Mouse (Mus musculus): ENCODE data around the gene Rffl. TPM values are rescaled to one million over a fixed set of nuclear protein-coding genes. Genes with fewer than 3 reads are reported as not detected.

The Rffl gene
- polyA plus RNA-seq, 1 experiment from 2014 or later, result 6.3 TPM

DNA sequence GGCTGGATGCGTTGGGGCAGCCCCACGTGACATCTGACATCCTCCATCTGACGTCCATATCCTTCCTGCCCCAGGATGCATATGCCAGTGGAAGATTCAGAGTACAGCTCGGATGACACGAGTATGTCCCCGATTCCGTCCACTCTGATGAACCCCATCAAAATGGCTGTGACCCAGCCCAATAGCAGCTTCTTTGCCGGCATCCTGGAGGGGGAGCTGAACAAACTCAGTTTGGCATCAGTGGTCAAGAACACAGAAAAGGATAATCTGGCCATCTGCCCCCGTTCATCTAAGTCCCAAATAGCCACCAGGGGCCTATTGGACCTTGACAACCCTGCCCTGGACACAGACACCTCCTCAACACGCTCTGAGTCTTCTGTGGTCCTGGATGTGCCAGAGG lies 26.5 kb upstream of the Rffl start:
- 89% methylated on average over 10 of the region's 10 CpGs for WGBS

DNA sequence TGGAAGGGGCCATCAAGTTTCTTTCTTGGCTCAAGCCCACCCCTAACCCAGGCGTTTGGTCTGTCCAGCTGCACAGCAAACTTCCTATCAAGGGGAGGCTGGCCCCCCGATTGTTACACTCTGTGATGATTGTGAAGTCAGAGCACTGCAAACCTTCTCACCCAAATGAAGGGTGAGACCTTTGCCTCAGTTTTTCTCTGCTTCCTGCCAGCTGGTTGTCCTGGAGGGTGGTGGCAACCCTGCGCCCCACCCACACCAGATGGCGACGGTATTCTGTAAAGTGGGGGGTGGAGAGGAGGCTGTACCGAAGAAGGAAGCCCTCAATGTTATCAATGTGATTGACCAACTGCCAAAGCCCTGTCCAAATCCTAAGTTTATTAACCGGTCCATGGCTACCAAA lies 20.9 kb upstream of the Rffl start, which contains the start of gene Fndc8:
Gene Fndc8, plus strand, starts transcription at position 189 of the 400 bp plus-strand sequence.
- 64% methylated on average over 7 of the region's 7 CpGs for WGBS
- Histone ChIP-seq H3K4me2 (no peak within 1 kb of the TSS), H3K4me1 (replicated peaks) (peaks cover 26% of the 10 kb centered on the region), H3K27me3 (peaks cover 15% of the 10 kb centered on the region; the same call in 1 of the 2 replicates), H3K9me3 (no peaks in the 10 kb centered on the region), H3K4me3 (no peak within 1 kb of the TSS), H3K27ac (replicated peaks) (no peak within 1 kb of the TSS), H3K9ac (peak within 1 kb of the TSS; percentile 41; the same call in 1 of the 2 replicates), H3K36me3 (no peaks in the 10 kb centered on the region)
- ATAC-seq (ENCODE audit: low read depth), result no peak

More for the DNA sequence above, 26.5 kb upstream of the Rffl start:
- ATAC-seq (ENCODE audit: low read depth), result no peak
- Histone ChIP-seq H3K27me3 (0 out of 2 replicates have a peak, but pooled peaks cover under 1% of the 10 kb centered on the region), H3K36me3 (peaks cover 45% of the 10 kb centered on the region), H3K4me2 (no peak overlapping the region), H3K9me3 (no peaks in the 10 kb centered on the region), H3K4me3 (no peak overlapping the region), H3K4me1 (replicated peaks) (no peaks in the 10 kb centered on the region), H3K27ac (replicated peaks) (no peak overlapping the region), H3K9ac (no peak overlapping the region)

DNA sequence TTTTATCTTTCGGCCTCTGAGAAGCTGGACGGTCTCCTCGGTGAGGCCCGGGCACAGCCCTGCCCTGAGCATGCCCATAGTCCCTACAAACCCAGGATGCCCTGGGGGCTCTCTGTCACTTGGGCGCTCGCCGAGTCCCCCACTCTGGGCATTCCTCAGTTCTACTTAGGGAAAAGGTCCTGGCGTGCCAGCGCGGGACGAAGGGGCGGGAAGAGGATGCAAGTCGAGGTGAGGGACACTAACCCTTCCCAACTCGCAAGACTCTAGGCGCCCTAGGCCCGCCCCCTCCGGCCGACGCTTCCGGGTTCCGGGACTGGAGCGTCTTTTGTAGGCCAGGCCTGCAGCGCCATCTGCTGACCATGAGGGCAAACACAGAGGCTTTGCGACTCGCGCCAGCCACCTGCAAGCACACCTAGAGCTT lies 19.3 kb upstream of the Rffl start, which contains the start of gene Rad51d:
Gene Rad51d, minus strand, starts transcription at position 273 of the 421 bp plus-strand sequence.
- Histone ChIP-seq H3K9me3 (no peaks in the 10 kb centered on the region), H3K4me1 (replicated peaks) (peaks cover 26% of the 10 kb centered on the region), H3K4me3 (peak within 1 kb of the TSS; percentile 66), H3K9ac (peak within 1 kb of the TSS; percentile 81), H3K27ac (replicated peaks) (peak within 1 kb of the TSS; percentile 52; the same call in 1 of the 2 replicates), H3K4me2 (peak within 1 kb of the TSS; percentile 88), H3K36me3 (no peaks in the 10 kb centered on the region), H3K27me3 (peaks cover 15% of the 10 kb centered on the region; the same call in 1 of the 2 replicates)
- ATAC-seq (ENCODE audit: low read depth), result peak; percentile 93
- 0% methylated on average over 26 of the region's 26 CpGs for WGBS

DNA sequence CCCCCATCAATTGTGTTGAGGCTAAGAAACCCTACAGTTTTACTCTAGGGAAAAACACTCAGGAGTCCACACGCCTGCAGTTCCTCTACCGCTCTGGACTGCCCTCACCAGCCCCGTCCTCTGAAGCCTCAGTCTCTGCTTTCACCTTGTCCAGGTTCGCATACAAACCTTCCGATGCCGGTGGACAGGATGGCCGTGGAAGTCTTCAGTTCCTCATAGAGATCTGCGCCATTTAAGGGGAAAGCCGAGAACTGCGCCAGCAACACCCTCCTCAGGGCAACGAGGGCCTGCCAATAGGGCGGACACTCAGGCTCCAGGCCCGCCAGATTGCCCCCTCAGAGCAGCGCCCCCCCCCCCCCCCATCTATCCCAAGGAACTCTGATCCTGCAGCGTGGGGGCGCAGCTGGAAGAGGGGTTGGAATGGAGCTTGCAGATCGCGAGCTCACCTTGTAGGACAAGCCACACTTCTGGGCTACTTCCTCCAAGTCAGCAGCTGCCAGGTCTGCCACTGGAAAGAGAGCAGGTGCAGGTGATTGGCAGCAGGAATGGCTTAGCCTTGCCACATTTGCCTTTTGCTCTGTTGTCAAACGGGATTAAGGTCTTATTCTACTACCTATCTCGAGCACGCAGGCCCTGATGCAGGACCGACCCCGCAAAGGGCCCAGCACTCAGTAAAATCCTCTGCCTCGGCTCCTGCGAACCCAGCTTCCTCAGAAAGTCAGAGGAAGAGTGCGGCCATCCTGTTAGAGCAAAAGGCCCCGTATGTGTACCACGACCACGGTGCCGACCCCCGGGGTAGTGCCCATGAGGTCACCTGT lies 18.7 kb upstream of the Rffl start:
- H3K4me1 ChIP-seq (replicated peaks), result peaks cover 26% of the 10 kb centered on the region
- peaks cover 15% of the 10 kb centered on the region; the same call in 1 of the 2 replicates for H3K27me3 ChIP-seq
- peak; percentile 64 for ATAC-seq (ENCODE audit: low read depth)
- WGBS, result 9% methylated on average over 31 of the region's 31 CpGs
- peak overlapping the region; percentile 52; the same call in 1 of the 2 replicates for H3K27ac ChIP-seq (replicated peaks)
- no peaks in the 10 kb centered on the region for H3K36me3 ChIP-seq
- peak overlapping the region; percentile 66 for H3K4me3 ChIP-seq
- H3K9ac ChIP-seq, result peak overlapping the region; percentile 81
- H3K9me3 ChIP-seq, result no peaks in the 10 kb centered on the region
- H3K4me2 ChIP-seq, result peak overlapping the region; percentile 88

GRCm38 (mm10) chr11:82888491-82888946 lies 17.5 kb upstream of the Rffl start:
- Histone ChIP-seq H3K4me3 (no peak overlapping the region), H3K36me3 (no peaks in the 10 kb centered on the region), H3K27ac (replicated peaks) (no peak overlapping the region), H3K9me3 (no peaks in the 10 kb centered on the region), H3K4me2 (peak overlapping the region; percentile 88), H3K27me3 (peaks cover 15% of the 10 kb centered on the region; the same call in 1 of the 2 replicates), H3K9ac (0 out of 2 replicates have a peak overlapping the region, but pooled peaks have one; percentile 31), H3K4me1 (replicated peaks) (peaks cover 26% of the 10 kb centered on the region)
- ATAC-seq (ENCODE audit: low read depth), result no peak
- 52% methylated on average over 10 of the region's 10 CpGs for WGBS

DNA sequence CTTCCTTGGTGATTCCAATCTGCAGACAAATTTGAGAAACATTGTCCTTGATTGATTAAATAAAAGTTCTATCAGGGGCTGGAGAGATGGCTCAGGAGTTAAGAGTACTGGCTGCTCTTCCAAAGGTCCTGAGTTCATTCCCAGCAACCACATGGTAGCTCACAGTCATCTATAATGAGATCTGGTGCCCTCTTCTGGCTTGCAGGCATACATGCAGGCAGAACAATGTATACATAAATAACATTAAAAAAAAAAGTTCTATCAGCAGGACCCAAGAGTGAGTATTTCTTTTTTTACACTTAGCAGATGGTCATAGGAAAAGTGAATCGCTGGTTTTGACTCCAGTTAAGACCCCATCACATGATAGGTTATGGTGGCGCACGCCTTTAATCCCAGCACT lies 15.5 kb upstream of the Rffl start:
- Histone ChIP-seq H3K9ac (no peak overlapping the region), H3K4me1 (replicated peaks) (peaks cover 26% of the 10 kb centered on the region), H3K27me3 (0 out of 2 replicates have a peak, but pooled peaks cover 6% of the 10 kb centered on the region), H3K9me3 (no peaks in the 10 kb centered on the region), H3K4me3 (no peak overlapping the region), H3K36me3 (no peaks in the 10 kb centered on the region), H3K27ac (replicated peaks) (no peak overlapping the region), H3K4me2 (no peak overlapping the region)
- 87% methylated on average over 3 of the region's 3 CpGs for WGBS
- no peak for ATAC-seq (ENCODE audit: low read depth)

- Histone ChIP-seq H3K36me3 (peaks cover 10% of the 10 kb centered on the region; the same call in 1 of the 2 replicates), H3K9ac (no peak overlapping the region), H3K4me3 (no peak overlapping the region), H3K4me1 (replicated peaks) (peaks cover 6% of the 10 kb centered on the region), H3K27me3 (no peaks in the 10 kb centered on the region), H3K4me2 (no peak overlapping the region), H3K9me3 (no peaks in the 10 kb centered on the region), H3K27ac (replicated peaks) (no peak overlapping the region)
- 57% methylated on average over 8 of the region's 8 CpGs for WGBS
- no peak for ATAC-seq (ENCODE audit: low read depth)
These were observed 12.2 kb upstream of the Rffl start for GRCm38 (mm10) chr11:82883180-82883579.

DNA sequence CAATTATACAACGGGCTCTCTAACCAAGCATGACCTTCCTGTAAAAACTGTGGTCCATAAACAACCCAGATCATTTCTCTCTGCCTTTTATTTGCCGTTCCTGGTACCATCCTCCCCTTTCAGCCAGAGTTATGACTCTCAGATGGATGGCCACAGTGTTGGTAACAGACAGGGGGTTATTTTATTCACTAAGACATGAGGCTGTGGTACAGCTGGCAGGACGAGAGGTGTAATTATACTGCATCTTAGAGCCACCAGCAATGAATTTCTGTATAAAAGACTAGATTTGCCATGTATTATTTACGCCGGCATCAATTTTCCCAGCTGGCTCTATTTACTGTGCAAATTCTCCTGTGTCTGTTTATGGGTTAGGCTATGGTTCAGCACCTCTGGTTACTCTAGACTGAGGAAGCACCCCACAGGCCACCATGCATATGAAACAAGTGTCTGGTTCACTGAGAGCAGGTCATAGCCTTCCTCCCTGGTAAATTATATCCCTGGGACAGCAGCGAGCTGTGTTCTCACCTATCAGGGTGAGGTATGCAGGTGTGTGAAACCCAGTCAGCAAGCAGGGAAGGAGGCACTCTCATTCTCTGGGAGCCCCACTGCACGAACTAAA lies 6.8 kb upstream of the Rffl start:
- no peak overlapping the region for H3K4me3 ChIP-seq
- H3K4me1 ChIP-seq (replicated peaks), result no peaks in the 10 kb centered on the region; the same call in 1 of the 2 replicates
- H3K27ac ChIP-seq (replicated peaks), result peak overlapping the region; percentile 62
- peak; percentile 55; the same call in 1 of the 2 replicates for ATAC-seq (ENCODE audit: low read depth)
- WGBS, result 51% methylated on average over 7 of the region's 7 CpGs
- no peak overlapping the region for H3K4me2 ChIP-seq
- no peaks in the 10 kb centered on the region for H3K9me3 ChIP-seq
- H3K27me3 ChIP-seq, result no peaks in the 10 kb centered on the region
- no peak overlapping the region for H3K9ac ChIP-seq
- peaks cover 10% of the 10 kb centered on the region; the same call in 1 of the 2 replicates for H3K36me3 ChIP-seq

DNA sequence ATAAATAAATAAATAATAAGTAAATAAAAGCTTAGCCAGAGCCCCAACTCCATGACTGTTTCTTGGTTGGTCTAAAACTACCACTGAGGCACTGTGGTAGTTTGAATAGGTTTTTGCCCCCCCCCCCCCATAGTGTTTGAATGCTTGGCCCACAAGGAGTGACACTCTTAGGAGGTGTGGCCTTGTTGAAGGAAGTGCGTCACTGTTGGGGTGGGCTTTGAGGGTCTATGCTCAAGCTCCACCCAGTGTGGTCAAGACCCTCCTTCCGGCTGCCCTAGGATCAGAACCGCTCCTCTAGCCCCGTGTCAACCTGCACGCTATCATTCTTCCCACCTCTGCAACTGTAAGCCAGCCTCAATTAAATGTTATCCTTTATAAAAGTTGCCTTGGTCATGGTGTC lies 4.6 kb upstream of the Rffl start:
- no peak for ATAC-seq (ENCODE audit: low read depth)
- peaks cover 6% of the 10 kb centered on the region; the same call in 1 of the 2 replicates for H3K36me3 ChIP-seq
- no peaks in the 10 kb centered on the region for H3K27me3 ChIP-seq
- WGBS, result 83% methylated on average over 5 of the region's 5 CpGs
- no peak overlapping the region for H3K4me2 ChIP-seq
- no peak overlapping the region for H3K4me3 ChIP-seq
- H3K9me3 ChIP-seq, result no peaks in the 10 kb centered on the region
- no peak overlapping the region for H3K27ac ChIP-seq (replicated peaks)
- no peak overlapping the region for H3K9ac ChIP-seq
- peaks cover 6% of the 10 kb centered on the region for H3K4me1 ChIP-seq (replicated peaks)

DNA sequence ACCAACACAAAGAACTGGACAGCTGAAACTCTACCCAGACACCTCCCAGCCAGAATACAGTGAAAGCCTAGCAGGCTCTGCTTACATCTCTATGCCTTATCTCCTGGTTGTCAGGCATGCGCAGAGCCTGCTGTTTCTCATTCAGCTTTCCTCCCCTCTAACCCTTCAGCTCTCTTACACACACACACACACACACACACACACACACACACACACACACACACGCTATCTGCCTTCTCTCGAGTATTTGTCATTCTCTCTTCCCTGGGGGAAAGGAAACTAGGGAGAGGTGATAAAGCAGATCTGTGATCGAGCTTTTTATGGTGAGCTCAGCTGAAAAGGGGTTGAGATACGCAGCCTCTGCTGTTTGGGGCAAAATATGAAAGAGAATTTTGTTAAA lies 3.9 kb upstream of the Rffl start:
- Histone ChIP-seq H3K9me3 (no peaks in the 10 kb centered on the region), H3K4me1 (replicated peaks) (peaks cover 12% of the 10 kb centered on the region), H3K4me2 (no peak overlapping the region), H3K27ac (replicated peaks) (no peak overlapping the region), H3K9ac (no peak overlapping the region), H3K36me3 (peaks cover 6% of the 10 kb centered on the region; the same call in 1 of the 2 replicates), H3K4me3 (no peak overlapping the region), H3K27me3 (no peaks in the 10 kb centered on the region)
- no peak for ATAC-seq (ENCODE audit: low read depth)
- 58% methylated on average over 5 of the region's 5 CpGs for WGBS

DNA sequence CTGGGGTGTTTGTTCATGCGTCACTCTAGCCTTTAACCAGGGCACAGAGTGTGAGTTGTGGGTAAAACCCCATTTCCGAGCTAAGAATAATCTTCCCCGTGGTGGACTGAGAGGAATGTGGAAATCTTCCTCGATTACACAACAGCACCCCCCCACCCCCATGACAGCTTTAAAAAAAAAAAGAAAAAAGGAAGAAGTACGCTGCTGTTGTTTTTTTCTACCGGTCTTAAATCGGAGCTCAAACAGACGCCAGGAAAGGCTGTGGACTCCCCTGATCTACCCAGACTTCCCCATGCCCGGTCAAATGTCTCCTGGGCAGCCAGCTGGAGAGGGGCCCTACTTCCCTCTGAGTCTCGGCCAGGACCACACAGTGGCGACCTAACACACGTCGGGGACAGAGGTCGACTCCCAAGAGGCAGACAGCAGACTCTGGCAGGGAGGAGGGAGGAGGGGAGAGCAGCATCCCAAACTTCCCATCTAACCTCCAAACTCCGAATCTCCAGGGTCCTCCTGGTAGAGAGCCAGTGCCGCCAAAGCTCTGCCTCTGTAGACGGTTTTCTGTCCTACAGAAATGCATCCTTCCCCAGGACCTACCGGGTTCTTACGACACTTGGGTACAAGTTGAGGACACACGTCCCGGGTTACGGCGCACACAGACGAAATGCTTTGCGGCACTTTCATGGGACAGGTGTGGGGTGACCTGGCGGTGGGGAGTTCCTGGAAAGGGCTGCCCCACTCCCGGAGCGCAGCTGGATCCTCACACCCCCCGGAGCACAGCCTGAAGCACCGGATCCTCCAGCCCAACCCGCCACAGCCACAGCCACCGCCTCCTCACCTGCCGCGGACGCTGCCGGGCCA lies 608 bp downstream of the Rffl start:
- H3K27me3 ChIP-seq, result no peaks in the 10 kb centered on the region
- WGBS, result 5% methylated on average over 36 of the region's 36 CpGs
- H3K4me2 ChIP-seq, result peak overlapping the region; percentile 79
- H3K9ac ChIP-seq, result peak overlapping the region; percentile 81
- peak overlapping the region; percentile 72 for H3K4me3 ChIP-seq
- peaks cover 12% of the 10 kb centered on the region for H3K4me1 ChIP-seq (replicated peaks)
- no peaks in the 10 kb centered on the region for H3K36me3 ChIP-seq
- no peaks in the 10 kb centered on the region for H3K9me3 ChIP-seq
- peak; percentile 28 for ATAC-seq (ENCODE audit: low read depth)
- peak overlapping the region; percentile 52; the same call in 1 of the 2 replicates for H3K27ac ChIP-seq (replicated peaks)
